Mouse (Mus musculus) 3T3-L1 (cell line): ENCODE data around the gene Zfp317.
"Not testable (repeated sequence)": the region's sequence is repeated elsewhere in the genome, so short reads cannot be mapped to it uniquely, and the experiment has no call there.

Source experiments
- DNase-seq: peaks from one replicate; pipeline ENCODE4 v3.0.0-alpha.2; 2015; ENCODE audit warnings: low read depth, low spot score

Gene Zfp317

DNA sequence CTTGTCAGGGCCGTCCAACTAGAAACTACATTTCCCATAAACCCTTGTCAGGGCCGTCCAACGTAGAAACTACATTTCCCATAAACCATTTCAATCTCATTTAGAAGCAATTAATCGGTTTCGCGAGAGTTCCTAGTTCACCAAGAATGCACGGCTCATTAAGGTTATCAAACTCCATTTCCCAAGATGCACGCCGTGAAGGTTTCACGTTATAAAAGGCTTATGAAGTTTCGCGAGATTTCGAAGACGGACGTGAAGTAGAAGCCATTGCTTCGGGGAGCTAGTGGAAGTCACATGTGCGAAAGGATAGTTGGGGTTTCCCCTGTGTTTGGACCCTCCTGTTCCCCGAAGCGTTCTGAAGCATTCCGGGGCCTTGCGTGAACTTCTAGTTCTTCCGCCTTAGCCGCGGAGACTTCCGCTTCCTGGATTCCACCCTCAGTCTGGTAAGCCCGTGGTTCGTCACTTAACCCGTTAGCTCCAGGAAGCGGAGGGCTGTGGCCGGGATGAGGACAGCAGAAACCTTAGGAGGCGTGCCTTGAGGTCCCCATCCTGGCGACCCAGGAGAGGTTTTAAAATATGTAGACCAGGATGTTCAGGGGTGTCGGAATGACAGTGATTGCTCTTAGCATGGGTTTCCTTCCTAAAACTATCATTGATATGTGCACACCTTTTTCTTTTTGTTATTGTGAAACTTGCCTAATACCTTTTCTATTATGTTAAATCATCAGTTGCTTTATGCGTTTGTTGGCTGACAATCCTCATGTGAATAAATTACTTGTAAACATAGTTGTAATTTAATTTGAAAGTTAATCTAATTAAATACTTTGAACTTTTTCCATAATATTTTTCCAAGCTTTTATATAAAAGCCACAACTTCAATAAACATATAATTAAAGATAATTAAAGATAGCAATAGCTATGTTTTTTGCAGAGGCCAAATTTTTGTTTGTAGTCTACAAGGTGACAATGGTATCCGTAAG, at the start of gene Zfp317:
Gene Zfp317 (plus strand): TSS at position 260 of the 980 bp plus-strand sequence.
- peak; percentile 99 for DNase-seq

DNA sequence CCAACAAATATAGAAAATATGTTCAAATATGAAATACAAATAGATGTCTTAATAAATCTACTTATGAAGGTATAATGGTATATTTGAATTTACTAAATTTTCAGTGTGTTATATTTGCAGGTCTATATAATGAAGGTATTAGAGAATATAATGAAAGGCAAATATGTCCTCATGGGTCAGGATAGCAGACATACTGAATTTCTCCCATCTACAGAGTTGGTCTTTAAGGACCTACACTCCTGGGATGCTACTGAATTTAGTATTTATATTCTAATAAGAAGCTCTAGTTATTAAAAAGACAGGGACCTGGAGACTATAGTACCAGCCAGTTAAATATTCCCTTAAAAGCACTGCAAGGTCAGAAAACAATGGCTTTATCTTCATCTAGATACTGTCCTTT, 39.6 kb upstream of the Zfp317 start, which contains the start of gene Olfr855:
Gene Olfr855 (plus strand): TSS at position 301 of the 400 bp plus-strand sequence.
- DNase-seq = no peak

DNA sequence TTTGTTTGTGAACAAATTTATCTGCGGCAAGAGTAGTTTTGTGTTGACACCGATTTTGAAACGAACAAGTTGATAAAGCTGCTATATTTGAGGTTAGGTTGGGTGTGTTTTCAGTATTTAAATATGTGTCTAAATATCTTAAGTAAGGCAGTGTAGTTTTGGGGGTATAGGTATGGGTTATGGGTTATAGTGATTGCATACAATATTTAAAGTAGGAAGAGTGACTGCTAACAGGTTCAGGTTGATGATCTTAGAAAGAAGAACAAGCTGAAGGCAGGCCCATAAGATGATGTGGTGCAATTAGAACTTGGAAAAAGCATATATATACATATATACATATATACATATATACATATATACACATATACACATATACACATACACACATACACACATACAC, 605 bp upstream of the Zfp317 start:
- DNase-seq = no peak

DNA sequence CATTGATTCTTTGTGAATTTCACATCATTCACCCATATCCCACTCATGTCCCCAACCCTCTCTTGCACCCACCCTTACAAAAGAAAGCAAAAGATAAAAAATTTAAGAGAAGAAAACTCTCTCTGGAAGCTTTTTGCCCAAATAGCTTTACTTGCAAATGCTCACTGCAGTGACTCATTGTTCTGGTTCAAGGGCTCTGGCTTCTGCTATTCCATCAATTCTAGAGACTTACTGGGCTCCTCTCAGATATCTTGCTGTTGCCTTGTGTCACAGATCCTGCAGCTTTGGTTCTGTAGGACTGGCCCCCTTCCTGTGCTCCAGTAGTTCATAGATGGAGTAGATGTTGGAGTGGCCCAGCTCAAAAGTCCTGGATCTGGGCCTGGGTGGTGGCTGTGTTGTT, 7.7 kb downstream of the Zfp317 start:
- DNase-seq = no peak

DNA sequence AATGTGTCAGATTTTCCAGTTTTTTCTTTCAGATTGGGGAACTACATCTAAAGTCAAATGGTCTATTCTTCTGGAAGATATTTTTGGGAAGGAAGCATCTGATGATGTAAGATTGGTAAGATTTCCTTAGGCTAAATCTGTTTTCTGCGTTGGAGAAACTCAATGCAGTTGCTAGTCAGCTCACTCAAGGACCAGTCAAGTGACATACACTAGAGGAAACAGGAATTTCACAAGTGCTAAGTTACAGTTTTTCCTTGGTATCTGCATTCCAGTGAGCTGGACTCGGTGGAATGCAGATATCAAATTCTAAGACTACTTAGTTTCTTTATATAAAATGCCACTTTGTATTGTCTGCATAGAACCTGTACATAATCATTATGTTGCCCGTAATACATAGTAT, 23.3 kb downstream of the Zfp317 start:
- DNase-seq = no peak

DNA sequence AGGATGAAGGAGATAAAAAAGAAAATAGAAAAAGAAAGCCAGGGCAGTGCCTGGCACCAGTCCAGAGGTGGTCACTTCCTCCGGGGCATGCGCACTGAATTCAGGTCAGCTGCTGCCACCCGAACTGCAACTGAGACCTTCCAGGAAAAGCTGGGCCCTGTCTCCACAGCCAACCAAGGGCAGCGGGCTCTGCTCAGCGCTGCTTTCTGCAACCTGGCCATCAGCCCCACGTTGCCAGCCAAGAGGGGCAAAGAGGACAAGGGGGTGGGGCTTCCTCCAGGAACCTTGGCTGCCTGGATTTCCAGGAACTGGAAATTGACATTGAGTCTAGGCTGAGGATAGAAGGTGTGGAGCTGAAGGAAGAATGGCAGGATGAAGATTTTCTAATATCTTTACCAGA, 68.4 kb downstream of the Zfp317 start:
- DNase-seq = no peak

DNA sequence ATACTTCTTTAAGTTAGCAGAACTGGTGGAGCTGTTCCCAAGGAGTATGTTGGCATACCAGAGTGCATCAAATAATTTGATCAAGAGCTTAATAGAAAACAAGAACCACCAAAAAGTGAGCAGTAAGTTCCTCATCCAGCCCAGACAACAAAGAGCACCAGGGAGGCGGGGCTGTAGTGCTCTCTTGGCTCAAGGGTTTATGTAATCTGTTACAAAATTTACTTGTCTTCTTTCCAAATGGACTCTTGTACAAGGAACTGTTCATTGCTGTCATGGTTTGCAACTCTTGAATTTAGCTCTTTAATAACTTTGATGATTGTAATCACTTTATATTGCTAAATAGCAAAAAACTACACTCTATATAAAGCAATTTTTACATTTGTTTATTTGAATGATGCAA, 69.5 kb downstream of the Zfp317 start:
- no peak for DNase-seq

DNA sequence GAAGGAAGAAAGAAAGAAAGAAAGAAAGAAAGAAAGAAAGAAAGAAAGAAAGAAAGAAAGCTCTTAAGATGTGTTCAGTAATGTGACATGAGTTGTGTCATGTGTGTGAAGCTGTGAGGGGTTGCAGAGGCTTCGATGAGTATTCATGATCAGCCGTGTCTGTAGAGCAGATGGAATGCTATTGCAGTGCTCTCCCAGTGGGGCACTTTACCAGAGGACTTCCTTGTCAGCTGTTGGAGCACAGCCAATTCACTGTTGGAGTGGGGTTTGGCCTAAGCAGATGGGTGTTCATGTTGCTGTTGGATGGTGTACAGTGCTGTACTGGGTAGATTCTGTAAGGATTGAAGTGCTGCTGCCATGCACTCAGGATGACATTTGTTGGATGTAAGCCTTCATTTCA, 70.5 kb downstream of the Zfp317 start:
- peak; percentile 3 for DNase-seq

DNA sequence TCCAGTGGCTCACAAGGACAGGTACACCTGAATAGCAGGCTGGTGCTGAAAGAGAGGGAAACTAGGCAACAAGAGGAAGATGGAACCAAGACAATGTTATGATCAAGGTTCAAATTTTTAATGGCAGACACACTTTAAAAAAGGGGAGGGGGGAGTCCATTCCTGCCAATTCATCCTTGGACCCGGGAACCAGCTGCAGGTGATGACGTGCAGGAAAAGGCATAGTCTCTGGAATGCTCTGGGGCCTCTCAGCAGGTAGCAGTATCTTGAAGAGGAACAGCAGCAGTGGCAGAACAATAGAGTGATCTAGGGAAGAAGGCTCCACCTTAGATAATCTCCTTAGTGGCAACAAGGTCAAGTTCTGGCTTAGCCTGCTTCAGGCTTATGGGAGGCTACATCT, 72.4 kb downstream of the Zfp317 start:
- not testable (repeated sequence) for DNase-seq

DNA sequence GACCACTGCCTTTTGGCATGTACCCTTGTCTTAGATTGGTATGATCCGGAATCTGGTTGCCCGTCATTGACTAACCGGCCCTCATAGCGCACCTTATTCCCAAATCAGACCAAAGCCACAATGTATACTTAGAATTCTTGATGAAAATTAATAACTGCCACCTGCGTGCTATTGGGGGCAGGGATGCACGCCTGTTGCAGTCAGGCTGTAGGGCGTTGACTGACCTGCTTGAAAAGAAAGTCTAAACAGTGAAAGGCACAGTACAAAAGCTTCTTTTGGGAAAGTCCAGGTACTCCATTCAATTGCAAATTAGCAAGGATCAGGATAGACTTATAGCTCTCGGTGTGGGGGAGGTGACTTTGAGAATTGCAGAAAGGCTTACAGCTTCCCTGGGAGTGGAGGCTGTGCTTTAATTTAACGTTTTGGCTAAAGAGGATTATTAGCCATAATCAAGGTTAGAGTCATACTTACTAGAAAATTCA, 73.0 kb downstream of the Zfp317 start:
- DNase-seq = not testable (repeated sequence)
